Mouse (Mus musculus): ENCODE results near the gene Stk38l. TPM values are rescaled to one million over a fixed set of nuclear protein-coding genes. Genes with fewer than 3 reads are reported as not detected.

The Stk38l gene
- polyA plus RNA-seq, 1 experiment from 2014 or later: 13.2 TPM

- Histone ChIP-seq H3K4me2 (replicated peaks; ENCODE audit: low read depth, low read length) (no peak overlapping the region), H3K9me3 (ENCODE audit: low read length) (no peaks in the 10 kb centered on the region), H3K36me3 (ENCODE audit: insufficient read depth, low read length) (no peaks in the 10 kb centered on the region), H3K9ac (replicated peaks; ENCODE audit: low read depth) (no peak overlapping the region), H3K4me3 (ENCODE audit: low read depth, low read length) (no peak overlapping the region), H3K27ac (ENCODE audit: low read length) (no peak overlapping the region), H3K4me1 (ENCODE audit: insufficient read depth, low read depth, low read length) (no peaks in the 10 kb centered on the region), H3K27me3 (replicated peaks; ENCODE audit: insufficient read depth, low read length) (no peaks in the 10 kb centered on the region)
- ATAC-seq (peak; percentile 28; the same call in 1 of the 2 replicates), DNase-seq (ENCODE audit: low spot score) (peak; percentile 46)
- TF ChIP-seq EP300 (IDR thresholded peaks at IDR 0.05): no peak
- 34% methylated on average over 11 of the region's 11 CpGs for WGBS
These were observed 22.5 kb upstream of the Stk38l start for GRCm38 (mm10) chr6:146702126-146702881.

DNA sequence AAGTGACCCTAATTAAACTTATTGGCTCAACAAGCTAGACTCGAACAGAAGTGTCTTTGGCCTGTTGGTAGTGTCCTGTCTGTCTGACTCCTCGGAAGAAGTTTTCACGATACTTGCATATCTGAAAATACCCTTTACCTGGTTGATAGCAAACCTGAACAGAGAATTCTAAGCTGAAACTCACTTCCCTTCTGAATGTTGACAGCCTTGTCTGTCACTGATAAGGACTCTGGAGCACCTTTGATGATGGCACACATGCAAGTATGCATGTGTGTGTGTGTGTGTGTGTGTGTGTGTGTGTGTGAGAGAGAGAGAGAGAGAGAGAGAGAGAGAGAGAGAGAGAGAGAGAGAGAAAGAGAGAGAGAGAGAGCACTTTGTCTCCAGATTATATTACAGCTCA, 21.4 kb upstream of the Stk38l start:
- Histone ChIP-seq H3K9me3 (ENCODE audit: low read length) (no peaks in the 10 kb centered on the region), H3K4me3 (ENCODE audit: low read depth, low read length) (no peak overlapping the region), H3K9ac (replicated peaks; ENCODE audit: low read depth) (no peak overlapping the region), H3K4me2 (replicated peaks; ENCODE audit: low read depth, low read length) (no peak overlapping the region), H3K36me3 (ENCODE audit: insufficient read depth, low read length) (no peaks in the 10 kb centered on the region), H3K4me1 (ENCODE audit: insufficient read depth, low read depth, low read length) (no peaks in the 10 kb centered on the region), H3K27ac (ENCODE audit: low read length) (no peak overlapping the region), H3K27me3 (replicated peaks; ENCODE audit: insufficient read depth, low read length) (no peaks in the 10 kb centered on the region)
- no peak for ATAC-seq
- TF ChIP-seq EP300 (IDR thresholded peaks at IDR 0.05): no peak
- no peak for TF ChIP-seq CTCF (IDR thresholded peaks at IDR 0.05)
- DNase-seq (ENCODE audit: low spot score): no peak
- 66% methylated on average over 3 of the region's 3 CpGs for WGBS

DNA sequence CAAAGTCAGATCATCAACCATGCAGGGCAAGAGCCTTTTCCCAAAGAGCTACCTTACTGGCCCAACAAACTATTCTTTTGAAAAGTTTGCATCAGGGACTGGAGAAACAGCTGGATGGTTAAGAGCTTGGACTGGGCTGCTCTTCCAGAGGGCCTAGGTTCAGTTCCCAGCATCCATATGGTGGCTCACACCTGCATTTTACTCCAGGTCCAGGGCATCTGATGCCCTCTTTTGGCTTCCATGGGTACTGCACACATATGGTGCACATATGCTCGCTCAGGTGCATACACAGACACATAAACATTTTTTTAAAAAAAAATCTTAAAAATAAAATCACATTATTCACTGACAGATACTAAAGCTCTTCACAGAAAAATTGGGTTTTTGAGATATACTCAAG, 19.2 kb upstream of the Stk38l start:
- Histone ChIP-seq H3K36me3 (ENCODE audit: insufficient read depth, low read length) (no peaks in the 10 kb centered on the region), H3K4me1 (ENCODE audit: insufficient read depth, low read depth, low read length) (no peaks in the 10 kb centered on the region), H3K27ac (ENCODE audit: low read length) (no peak overlapping the region), H3K9me3 (ENCODE audit: low read length) (no peaks in the 10 kb centered on the region), H3K9ac (replicated peaks; ENCODE audit: low read depth) (no peak overlapping the region), H3K4me3 (ENCODE audit: low read depth, low read length) (no peak overlapping the region), H3K4me2 (replicated peaks; ENCODE audit: low read depth, low read length) (no peak overlapping the region), H3K27me3 (replicated peaks; ENCODE audit: insufficient read depth, low read length) (no peaks in the 10 kb centered on the region)
- TF ChIP-seq CTCF (IDR thresholded peaks at IDR 0.05) (no peak), EP300 (IDR thresholded peaks at IDR 0.05) (no peak)
- ATAC-seq (no peak), DNase-seq (ENCODE audit: low spot score) (no peak)
- WGBS: 97% methylated on average over 1 of the region's 1 CpGs

- Histone ChIP-seq H3K27ac (ENCODE audit: low read length) (no peak overlapping the region), H3K4me1 (ENCODE audit: insufficient read depth, low read depth, low read length) (no peaks in the 10 kb centered on the region), H3K27me3 (replicated peaks; ENCODE audit: insufficient read depth, low read length) (no peaks in the 10 kb centered on the region), H3K9me3 (ENCODE audit: low read length) (no peaks in the 10 kb centered on the region), H3K4me2 (replicated peaks; ENCODE audit: low read depth, low read length) (no peak overlapping the region), H3K4me3 (ENCODE audit: low read depth, low read length) (no peak overlapping the region), H3K9ac (replicated peaks; ENCODE audit: low read depth) (no peak overlapping the region), H3K36me3 (ENCODE audit: insufficient read depth, low read length) (no peaks in the 10 kb centered on the region)
- no peak for DNase-seq (ENCODE audit: low spot score)
- TF ChIP-seq CTCF (IDR thresholded peaks at IDR 0.05): no peak
- TF ChIP-seq EP300 (IDR thresholded peaks at IDR 0.05): no peak
- ATAC-seq: no peak
- 77% methylated on average over 1 of the region's 1 CpGs for WGBS
These were observed 5.2 kb upstream of the Stk38l start for GRCm38 (mm10) chr6:146719606-146720005.

DNA sequence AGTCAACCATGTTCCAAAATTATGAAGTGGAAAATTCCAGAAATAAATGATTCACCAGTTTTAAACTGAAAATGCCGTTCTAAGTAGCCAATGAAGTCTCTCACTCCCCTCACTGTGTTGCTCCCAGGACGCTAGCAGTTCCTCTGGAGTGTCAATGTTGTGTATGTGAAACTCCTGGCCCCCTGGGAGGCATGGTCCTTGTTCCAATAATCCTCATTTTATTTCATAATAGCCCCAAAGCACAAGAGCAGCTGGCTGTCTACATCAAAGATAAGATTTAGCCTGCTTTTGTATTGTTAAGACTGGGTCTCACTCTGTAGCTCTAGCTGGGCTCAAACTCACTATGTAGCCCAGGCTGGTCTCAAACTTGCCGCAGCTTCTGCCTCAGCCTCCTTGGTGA, 990 bp upstream of the Stk38l start:
- Histone ChIP-seq H3K4me2 (replicated peaks; ENCODE audit: low read depth, low read length) (no peak overlapping the region), H3K36me3 (ENCODE audit: insufficient read depth, low read length) (no peaks in the 10 kb centered on the region), H3K27me3 (replicated peaks; ENCODE audit: insufficient read depth, low read length) (no peaks in the 10 kb centered on the region), H3K27ac (ENCODE audit: low read length) (no peak overlapping the region), H3K4me3 (ENCODE audit: low read depth, low read length) (no peak overlapping the region), H3K9me3 (ENCODE audit: low read length) (no peaks in the 10 kb centered on the region), H3K9ac (replicated peaks; ENCODE audit: low read depth) (no peak overlapping the region), H3K4me1 (ENCODE audit: insufficient read depth, low read depth, low read length) (no peaks in the 10 kb centered on the region)
- no peak for DNase-seq (ENCODE audit: low spot score)
- WGBS: 94% methylated on average over 3 of the region's 3 CpGs
- TF ChIP-seq EP300 (IDR thresholded peaks at IDR 0.05) (no peak), CTCF (IDR thresholded peaks at IDR 0.05) (no peak)
- no peak for ATAC-seq

GRCm38 (mm10) chr6:146725384-146725791, 593 bp downstream of the Stk38l start:
- peak overlapping the region; percentile 76 for H3K27ac ChIP-seq (ENCODE audit: low read length)
- ATAC-seq: peak; percentile 33
- under 1% methylated on average over 30 of the region's 30 CpGs for WGBS
- TF ChIP-seq CTCF (IDR thresholded peaks at IDR 0.05) (no peak), EP300 (IDR thresholded peaks at IDR 0.05) (no peak)
- H3K4me2 ChIP-seq (replicated peaks; ENCODE audit: low read depth, low read length): peak overlapping the region; percentile 82
- no peaks in the 10 kb centered on the region for H3K4me1 ChIP-seq (ENCODE audit: insufficient read depth, low read depth, low read length)
- peak overlapping the region; percentile 70 for H3K9ac ChIP-seq (replicated peaks; ENCODE audit: low read depth)
- H3K4me3 ChIP-seq (ENCODE audit: low read depth, low read length): peak overlapping the region; percentile 91
- H3K27me3 ChIP-seq (replicated peaks; ENCODE audit: insufficient read depth, low read length): no peaks in the 10 kb centered on the region
- peak; percentile 42 for DNase-seq (ENCODE audit: low spot score)
- H3K9me3 ChIP-seq (ENCODE audit: low read length): no peaks in the 10 kb centered on the region
- no peaks in the 10 kb centered on the region for H3K36me3 ChIP-seq (ENCODE audit: insufficient read depth, low read length)
